Mouse (Mus musculus): ENCODE results near the gene Mterf4. TPM values are rescaled to one million over a fixed set of nuclear protein-coding genes. Genes with fewer than 3 reads are reported as not detected.

The Mterf4 gene
- total and polyA plus RNA-seq, 3 experiments = 33.9 to 34.6 TPM; not detected in 1

DNA sequence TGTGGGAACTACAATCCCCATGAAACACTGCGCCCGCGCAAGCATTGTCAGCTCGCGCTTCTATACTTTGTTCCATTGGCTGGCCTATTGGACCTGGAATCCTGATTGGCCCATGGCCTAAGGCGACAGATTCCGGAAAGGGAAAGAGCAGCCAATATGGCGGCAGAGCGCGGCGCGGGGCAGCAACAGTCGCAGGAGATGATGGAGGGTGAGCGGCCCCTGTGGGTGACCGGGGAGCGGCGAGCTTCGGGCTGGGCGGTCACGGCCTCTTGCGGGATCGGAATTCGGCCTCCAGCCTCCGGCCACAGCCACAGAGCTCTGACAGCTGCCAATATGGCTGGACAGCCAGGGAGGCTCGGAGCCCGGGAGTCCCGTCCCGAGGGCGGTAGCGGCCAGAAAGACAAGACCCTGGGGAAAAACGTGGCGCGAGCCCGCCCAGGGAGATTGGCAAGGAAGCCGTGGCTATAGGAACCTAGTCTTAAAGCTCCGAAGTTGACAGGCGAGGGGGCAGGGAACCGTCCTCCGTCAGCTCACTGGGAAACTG, 37.9 kb upstream of the Mterf4 start:
- peaks cover 35% of the 10 kb centered on the region for H3K79me2 ChIP-seq (ENCODE audit: control insufficient read depth, insufficient read depth, low read length, poor library complexity)
- H3K27ac ChIP-seq (ENCODE audit: control insufficient read depth, low read depth, low read length) = peak overlapping the region; percentile 23
- peaks cover 6 to 14% of the 10 kb centered on the region in 2 experiments; a peak in 3 of 4 replicates for H3K4me1 ChIP-seq (ENCODE audit: control insufficient read depth in 1 of 2, insufficient read depth in 2 of 2, low read length in 2 of 2)
- peak overlapping the region; percentile 74 to 84 for H3K4me3 ChIP-seq (ENCODE audit: control insufficient read depth in 1 of 2, insufficient read depth in 1 of 2, low read depth in 2 of 2, low read length in 2 of 2)
- no peaks in the 10 kb centered on the region for H3K27me3 ChIP-seq (ENCODE audit: control insufficient read depth in 1 of 2, insufficient read depth in 2 of 2, low read length in 2 of 2)
- H3K9ac ChIP-seq (ENCODE audit: control insufficient read depth, low read depth, low read length, poor library complexity, severe bottlenecking) = peak overlapping the region; percentile 89
- TF ChIP-seq CTCF (IDR thresholded peaks at IDR 0.05 in 2 of 3, conservative IDR thresholded peaks at IDR 0.05 in 1 of 3; ENCODE audit: control insufficient read depth in 1 of 3, insufficient read depth in 1 of 3, low read depth in 2 of 3, low read length in 3 of 3, poor library complexity in 1 of 3, severe bottlenecking in 1 of 3) (peak in 1 of 3 experiments; percentile 19; a peak in 1 of 6 replicates), CHD2 (IDR thresholded peaks at IDR 0.05; ENCODE audit: low read length) (peak; percentile 70), SMC3 (IDR thresholded peaks at IDR 0.05; ENCODE audit: low read depth, low read length) (no peak), CHD1 (IDR thresholded peaks at IDR 0.05; ENCODE audit: low read depth, low read length) (no peak), POLR2AphosphoS5 (IDR thresholded peaks at IDR 0.05; ENCODE audit: borderline replicate concordance, low read depth, low read length) (no peak), MAZ (IDR thresholded peaks at IDR 0.05; ENCODE audit: low read depth, low read length) (0 out of 2 replicates have a peak, but pooled peaks have one; percentile 5), ZKSCAN1 (IDR thresholded peaks at IDR 0.05; ENCODE audit: low read depth, low read length) (no peak), MAFK (IDR thresholded peaks at IDR 0.05; ENCODE audit: borderline replicate concordance, low read depth, low read length) (no peak), TCF12 (IDR thresholded peaks at IDR 0.05; ENCODE audit: low read depth, low read length) (peak; percentile 78), ZC3H11A (IDR thresholded peaks at IDR 0.05; ENCODE audit: low read depth, low read length) (no peak), ZMIZ1 (IDR thresholded peaks at IDR 0.05; ENCODE audit: low read depth, low read length) (peak; percentile 40; the same call in 1 of the 2 replicates), MXI1 (IDR thresholded peaks at IDR 0.05; ENCODE audit: low read depth, low read length) (peak; percentile 50; the same call in 1 of the 2 replicates), TBP (IDR thresholded peaks at IDR 0.05; ENCODE audit: low read depth, low read length) (peak; percentile 93), RCOR1 (IDR thresholded peaks at IDR 0.05; ENCODE audit: low read depth, low read length) (no peak), MYB (IDR thresholded peaks at IDR 0.05; ENCODE audit: low read depth, low read length) (no peak), JUND (IDR thresholded peaks at IDR 0.05; ENCODE audit: low read depth, low read length) (no peak), UBTF (IDR thresholded peaks at IDR 0.05; ENCODE audit: borderline replicate concordance, insufficient read depth, low read depth, low read length) (0 out of 2 replicates have a peak, but pooled peaks have one; percentile 61), USF1 (IDR thresholded peaks at IDR 0.05; ENCODE audit: low read depth, low read length) (0 out of 2 replicates have a peak, but pooled peaks have one; percentile 25), ETS1 (IDR thresholded peaks at IDR 0.05; ENCODE audit: low read depth, low read length) (no peak), GATA1 (IDR thresholded peaks at IDR 0.05; ENCODE audit: low read depth, low read length) (no peak), ELF1 (IDR thresholded peaks at IDR 0.05; ENCODE audit: low read depth, low read length) (peak; percentile 95), POLR2AphosphoS2 (IDR thresholded peaks at IDR 0.05; ENCODE audit: low read length) (peak; percentile 86), NELFE (IDR thresholded peaks at IDR 0.05; ENCODE audit: low read depth, low read length) (peak; percentile 91), HCFC1 (IDR thresholded peaks at IDR 0.05; ENCODE audit: low read depth, low read length) (peak; percentile 98), NRF1 (IDR thresholded peaks at IDR 0.05; ENCODE audit: insufficient read depth, low read depth, low read length, poor library complexity, severe bottlenecking) (peak; percentile 70), POLR2A (IDR thresholded peaks at IDR 0.05; ENCODE audit: control insufficient read depth in 1 of 2, insufficient read depth in 1 of 2, low read depth in 1 of 2, low read length in 2 of 2, poor library complexity in 1 of 2) (peak; percentile 92 to 96), SIN3A (IDR thresholded peaks at IDR 0.05; ENCODE audit: low read length) (peak; percentile 56; the same call in 1 of the 2 replicates), GABPA (IDR thresholded peaks at IDR 0.05; ENCODE audit: low read depth, low read length) (no peak), KAT2A (conservative IDR thresholded peaks at IDR 0.05; ENCODE audit: low read depth, low read length) (peak; percentile 96)
- H3K36me3 ChIP-seq (ENCODE audit: control insufficient read depth in 1 of 2, insufficient read depth in 2 of 2, low read length in 2 of 2) = peaks cover 11 to 22% of the 10 kb centered on the region in 2 experiments
- DNase-seq (ENCODE audit: low read depth, low spot score) = peak; percentile 99
- H3K9me3 ChIP-seq (replicated peaks; ENCODE audit: insufficient read depth, low read length) = no peaks in the 10 kb centered on the region
